Mouse (Mus musculus) midbrain, embryonic 11.5 days (tissue): ENCODE measurements around the gene Prelp. TPM values are rescaled to one million over a fixed set of nuclear protein-coding genes. Genes with fewer than 3 reads are reported as not detected.
"Not testable (repeated sequence)": the region's sequence is repeated elsewhere in the genome, so short reads cannot be mapped to it uniquely, and the experiment has no call there.

ENCODE experiments used
- ATAC-seq: fragments of 200-750 bp; cut with Nextera tagmentation; 2 replicates; pipeline ENCODE4 v1.8.0; 2017; ENCODE audit warnings: moderate TSS enrichment, moderate library complexity; ENCODE audit not compliant: low FRiP score
- DNase-seq: peaks from one replicate; pipeline ENCODE4 v3.0.0; 2015; ENCODE audit warnings: low spot score; ENCODE audit errors: missing footprints
- H3K27ac ChIP-seq: fragments of 300-500 bp; sonication (generic); 2 replicates; pipeline ENCODE4 v1.5.1; 2014; ENCODE audit warnings: low read depth, low read length
- H3K27me3 ChIP-seq: fragments of 300-500 bp; sonication (generic); 2 replicates; pipeline ENCODE4 v1.6.1; 2014; ENCODE audit warnings: mild to moderate bottlenecking, low read length, moderate library complexity, mixed read lengths; ENCODE audit not compliant: control insufficient read depth, insufficient read depth
- H3K36me3 ChIP-seq: fragments of 300-500 bp; sonication (generic); 2 replicates; pipeline ENCODE4 v1.6.1; 2014; ENCODE audit warnings: mild to moderate bottlenecking, low read length, moderate library complexity, mixed read lengths; ENCODE audit not compliant: control insufficient read depth, insufficient read depth
- H3K4me1 ChIP-seq: fragments of 300-500 bp; sonication (generic); 2 replicates; pipeline ENCODE4 v1.6.1; 2014; ENCODE audit warnings: low read length; ENCODE audit not compliant: control insufficient read depth, insufficient read depth
- H3K4me2 ChIP-seq: fragments of 300-500 bp; sonication (generic); 2 replicates; pipeline ENCODE4 v1.6.1; 2014; ENCODE audit warnings: mild to moderate bottlenecking, moderate library complexity
- H3K4me3 ChIP-seq: fragments of 300-500 bp; sonication (generic); 2 replicates; pipeline ENCODE4 v1.5.1; 2014; ENCODE audit warnings: low read depth, low read length
- H3K9ac ChIP-seq: fragments of 300-500 bp; sonication (generic); 2 replicates; pipeline ENCODE4 v1.6.1; 2014; ENCODE audit warnings: low read length
- H3K9me3 ChIP-seq: fragments of 300-500 bp; sonication (generic); 2 replicates; pipeline ENCODE4 v1.6.1; 2016; ENCODE audit warnings: low read length; ENCODE audit not compliant: control insufficient read depth
- WGBS: fragments of 180-500 bp; shearing (Covaris S2); extraction: QIAGEN DNeasy Blood & Tissue Kit; methylation state at CpG from one replicate; pipeline ENCODE4 v1.1.7; 2014; 5-methylcytosine and 5-hydroxymethylcytosine counted together
- polyA plus RNA-seq: library from polyadenylated mRNA; unstranded; fragments of >200 nt; fragmentation: Nextera tagmentation; extraction: Ambion mirVana; gene quantifications from 2 replicates; pipeline ENCODE4 v1.2.1, GENCODE M21; 2014

Prelp gene
- 1.1 and 1.7 TPM in 2 replicates for polyA plus RNA-seq

DNA sequence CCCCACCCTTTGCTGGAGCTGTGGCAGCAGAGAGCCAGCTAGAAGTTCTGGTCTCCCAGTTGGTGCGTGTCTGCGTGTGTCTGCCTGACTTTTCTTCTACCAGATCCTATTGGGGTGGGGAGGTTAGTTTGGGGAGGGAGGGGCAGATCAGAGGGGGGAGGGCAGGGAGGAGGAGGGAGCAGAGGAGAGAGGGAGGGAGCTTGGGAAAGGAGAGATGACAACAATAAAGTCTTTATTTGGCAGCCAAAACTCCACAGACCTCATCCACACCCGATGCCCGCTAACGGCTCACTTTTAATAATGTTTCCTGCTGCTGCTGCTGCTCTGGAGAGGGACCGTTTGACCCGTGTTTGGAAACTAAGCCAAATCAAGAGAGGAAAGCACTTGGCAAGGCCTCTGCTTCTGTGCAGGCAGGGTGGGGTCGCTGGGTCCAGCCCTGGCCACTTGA is at the start of gene Prelp:
Gene Prelp (minus strand): TSS at position 111 of the 448 bp plus-strand sequence.
- Histone ChIP-seq H3K4me3 (no peak within 1 kb of the TSS), H3K27ac (no peak within 1 kb of the TSS), H3K27me3 (no peaks in the 10 kb centered on the region), H3K36me3 (no peaks in the 10 kb centered on the region), H3K4me1 (peaks cover 16% of the 10 kb centered on the region), H3K9me3 (no peaks in the 10 kb centered on the region), H3K4me2 (0 out of 2 replicates have a peak within 1 kb of the TSS, but pooled peaks have one; percentile 4), H3K9ac (peak within 1 kb of the TSS; percentile 4; the same call in 1 of the 2 replicates)
- ATAC-seq (no peak), DNase-seq (peak; percentile 83)
- 31% methylated on average over 8 of the region's 8 CpGs for WGBS

DNA sequence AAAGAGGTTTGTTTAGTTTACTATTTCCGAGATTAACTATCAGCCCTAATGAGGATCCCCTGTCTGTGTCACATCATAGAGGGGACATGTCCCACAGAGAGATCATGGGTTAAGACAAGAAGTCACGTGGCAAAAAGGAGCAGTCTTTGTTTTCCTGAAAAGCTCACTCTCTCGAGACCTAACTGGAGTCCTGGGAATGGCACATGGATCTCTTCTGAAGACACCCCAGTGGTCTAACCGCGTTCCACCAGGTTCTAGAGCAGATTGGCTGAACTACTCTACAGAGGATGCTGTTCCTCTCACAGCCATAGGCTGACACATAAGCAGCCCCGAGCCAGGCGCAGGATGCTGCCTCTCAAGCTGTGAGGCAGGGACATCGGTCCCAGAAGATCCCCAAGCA is 48.2 kb upstream of the Prelp start:
- no peaks in the 10 kb centered on the region for H3K4me1 ChIP-seq
- H3K9me3 ChIP-seq: no peaks in the 10 kb centered on the region
- 83% methylated on average over 8 of the region's 8 CpGs for WGBS
- no peak overlapping the region for H3K27ac ChIP-seq
- DNase-seq: no peak
- H3K9ac ChIP-seq: no peak overlapping the region
- H3K4me3 ChIP-seq: no peak overlapping the region
- H3K36me3 ChIP-seq: no peaks in the 10 kb centered on the region
- no peak for ATAC-seq
- H3K4me2 ChIP-seq: no peak overlapping the region
- no peaks in the 10 kb centered on the region for H3K27me3 ChIP-seq

DNA sequence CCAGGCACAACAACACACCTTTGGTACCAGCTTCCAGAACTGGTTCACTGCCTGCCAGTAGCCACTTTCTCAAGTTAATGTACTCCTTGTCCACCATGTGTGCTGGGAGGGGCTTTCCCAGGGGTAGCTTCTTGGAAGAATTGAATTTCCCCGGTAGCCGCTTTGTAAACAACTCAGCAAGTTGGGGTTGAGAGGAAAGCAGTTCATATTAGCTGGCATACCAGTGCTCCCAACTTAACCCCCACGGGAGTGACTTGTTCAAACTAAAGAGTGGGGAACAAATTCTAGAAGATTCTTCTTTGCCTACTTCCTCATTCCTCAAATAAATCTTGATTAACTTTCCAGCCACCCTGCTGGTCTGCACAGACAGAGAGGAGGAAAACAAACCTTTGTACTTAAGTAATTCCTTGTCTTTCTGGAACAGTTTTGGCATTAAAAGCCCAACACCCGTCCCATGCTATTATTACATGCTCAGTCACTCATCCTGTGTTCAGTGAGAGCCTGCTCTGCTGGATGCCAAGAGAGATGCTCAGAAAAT is 47.6 kb upstream of the Prelp start:
- H3K4me1 ChIP-seq: no peaks in the 10 kb centered on the region
- no peak overlapping the region for H3K9ac ChIP-seq
- DNase-seq: no peak
- H3K4me3 ChIP-seq: no peak overlapping the region
- H3K4me2 ChIP-seq: no peak overlapping the region
- H3K9me3 ChIP-seq: no peaks in the 10 kb centered on the region
- no peak overlapping the region for H3K27ac ChIP-seq
- no peaks in the 10 kb centered on the region for H3K27me3 ChIP-seq
- WGBS: 80% methylated on average over 4 of the region's 4 CpGs
- no peaks in the 10 kb centered on the region for H3K36me3 ChIP-seq
- no peak for ATAC-seq

DNA sequence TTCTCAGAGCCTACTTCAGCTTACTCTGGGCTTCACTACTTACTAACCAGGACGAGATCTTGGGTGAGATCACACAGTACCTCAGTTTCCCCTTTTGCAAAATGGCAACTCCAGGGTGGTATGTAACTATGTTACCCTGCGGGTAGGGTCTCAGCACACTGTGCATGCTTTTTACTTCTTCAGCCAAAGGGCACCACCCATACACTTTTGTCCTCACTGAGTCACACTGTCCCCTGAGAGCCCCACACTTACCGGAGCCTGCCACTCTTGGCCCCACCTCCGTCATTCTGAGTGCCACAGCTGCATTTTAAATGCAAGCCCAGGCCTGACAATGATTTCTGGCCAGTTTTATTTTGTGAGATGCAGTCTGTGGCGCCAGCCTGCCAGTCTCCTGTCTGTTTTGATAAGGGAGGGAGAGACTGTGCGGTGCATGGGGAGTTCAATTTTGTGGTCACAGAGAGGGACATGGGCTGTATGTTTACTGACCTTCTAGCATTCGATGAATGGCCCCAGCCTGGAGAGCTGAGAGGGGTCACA is 46.3 kb upstream of the Prelp start:
- 81% methylated on average over 7 of the region's 7 CpGs for WGBS

DNA sequence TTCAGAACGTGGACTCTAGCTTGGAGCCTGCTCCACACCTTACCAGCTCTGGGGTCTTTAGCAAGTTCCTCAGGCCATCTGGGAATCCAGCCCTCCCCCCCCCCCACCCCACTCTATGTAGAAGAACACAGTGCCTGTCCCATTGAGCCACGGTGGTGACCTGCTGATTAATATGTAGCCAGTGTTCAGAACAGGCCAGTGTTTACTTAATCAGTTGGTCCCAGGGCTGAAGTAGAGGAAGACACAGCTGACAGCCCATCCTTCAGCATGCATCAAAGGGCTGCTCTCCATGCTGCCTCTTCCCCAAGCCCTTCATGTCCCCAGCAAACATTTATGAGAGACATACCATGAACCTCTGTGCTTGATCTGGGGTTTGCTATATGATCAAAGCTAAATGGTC is 44.8 kb upstream of the Prelp start:
- Histone ChIP-seq H3K9ac (no peak overlapping the region), H3K4me3 (no peak overlapping the region), H3K4me2 (no peak overlapping the region), H3K4me1 (peaks cover 8% of the 10 kb centered on the region; the same call in 1 of the 2 replicates), H3K36me3 (no peaks in the 10 kb centered on the region), H3K9me3 (no peaks in the 10 kb centered on the region), H3K27me3 (no peaks in the 10 kb centered on the region), H3K27ac (no peak overlapping the region)
- 66% methylated on average over 2 of the region's 2 CpGs for WGBS
- ATAC-seq (no peak), DNase-seq (no peak)

More for the DNA sequence above, 46.3 kb upstream of the Prelp start:
- H3K4me1 ChIP-seq: no peaks in the 10 kb centered on the region
- no peaks in the 10 kb centered on the region for H3K36me3 ChIP-seq
- no peak overlapping the region for H3K4me3 ChIP-seq
- H3K27me3 ChIP-seq: no peaks in the 10 kb centered on the region
- H3K9ac ChIP-seq: no peak overlapping the region
- no peaks in the 10 kb centered on the region for H3K9me3 ChIP-seq
- DNase-seq (no peak), ATAC-seq (no peak)
- no peak overlapping the region for H3K4me2 ChIP-seq
- H3K27ac ChIP-seq: no peak overlapping the region

DNA sequence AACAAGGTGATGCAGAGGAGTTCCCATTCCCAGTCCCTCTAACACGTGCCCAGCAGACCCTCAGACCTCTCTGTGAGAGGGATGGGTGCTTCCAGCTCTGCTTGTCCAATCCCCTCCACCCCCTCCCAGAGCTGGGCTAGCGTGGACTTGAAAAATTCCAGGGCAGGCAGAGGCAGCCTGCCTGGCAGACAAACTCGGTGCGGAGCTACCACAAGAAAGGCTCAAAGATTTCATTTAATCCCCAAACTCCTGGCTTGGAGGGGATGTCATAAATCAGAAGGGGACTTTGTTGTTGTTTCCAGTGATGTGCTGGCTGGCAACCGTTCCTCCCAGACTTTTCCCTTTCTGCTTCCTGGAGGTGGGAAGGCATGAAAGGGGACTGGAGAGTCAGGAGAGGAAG is 44.1 kb upstream of the Prelp start:
- H3K9me3 ChIP-seq: no peaks in the 10 kb centered on the region
- H3K27ac ChIP-seq: no peak overlapping the region
- DNase-seq: no peak
- no peak overlapping the region for H3K4me3 ChIP-seq
- no peaks in the 10 kb centered on the region for H3K36me3 ChIP-seq
- 61% methylated on average over 5 of the region's 5 CpGs for WGBS
- H3K9ac ChIP-seq: no peak overlapping the region
- no peak overlapping the region for H3K4me2 ChIP-seq
- no peak for ATAC-seq
- peaks cover 8% of the 10 kb centered on the region; the same call in 1 of the 2 replicates for H3K4me1 ChIP-seq
- H3K27me3 ChIP-seq: no peaks in the 10 kb centered on the region

DNA sequence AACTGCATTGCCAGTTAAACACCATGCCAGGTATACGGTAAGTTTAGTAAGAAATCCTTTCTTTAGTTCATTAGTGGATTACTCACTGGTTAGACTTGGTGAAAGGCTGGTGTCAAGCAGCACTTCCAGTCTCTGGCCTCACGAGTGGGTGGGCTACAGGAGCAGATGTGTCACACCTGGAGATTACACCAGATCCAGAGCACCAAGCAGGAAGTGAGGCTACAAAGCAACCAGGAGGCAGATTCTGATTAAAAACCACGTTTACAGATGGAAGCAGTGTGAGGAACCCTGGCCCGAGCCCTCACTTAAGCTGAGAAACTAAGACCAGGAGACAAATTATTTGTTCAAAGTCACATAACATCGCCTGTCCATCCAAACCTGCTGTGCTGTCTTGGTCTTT is 43.5 kb upstream of the Prelp start:
- DNase-seq (no peak), ATAC-seq (no peak)
- Histone ChIP-seq H3K36me3 (no peaks in the 10 kb centered on the region), H3K4me3 (no peak overlapping the region), H3K9ac (no peak overlapping the region), H3K27ac (no peak overlapping the region), H3K4me2 (no peak overlapping the region), H3K9me3 (no peaks in the 10 kb centered on the region), H3K27me3 (no peaks in the 10 kb centered on the region), H3K4me1 (peaks cover 8% of the 10 kb centered on the region; the same call in 1 of the 2 replicates)
- WGBS: 85% methylated on average over 5 of the region's 5 CpGs

DNA sequence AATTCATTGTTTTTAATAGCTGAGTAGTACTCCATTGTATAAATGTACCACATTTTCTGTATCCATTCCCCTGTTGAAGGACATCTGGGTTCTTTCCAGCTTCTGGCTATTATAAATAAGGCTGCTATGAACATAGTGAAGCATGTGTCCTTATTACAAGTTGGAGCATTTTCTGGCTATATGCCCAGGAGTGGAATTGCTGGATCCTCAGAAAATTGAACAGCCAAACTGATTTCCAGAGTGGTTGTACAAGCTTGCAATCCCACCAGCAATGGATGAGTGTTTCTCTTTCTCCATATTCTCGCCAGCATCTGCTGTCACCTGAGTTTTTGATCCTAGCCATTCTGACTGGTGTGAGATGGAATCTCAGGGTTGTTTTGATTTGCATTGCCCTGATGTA is 42.4 kb upstream of the Prelp start:
- H3K9me3 ChIP-seq, H3K4me2 ChIP-seq, H3K4me1 ChIP-seq, H3K36me3 ChIP-seq, H3K27ac ChIP-seq, H3K27me3 ChIP-seq, H3K4me3 ChIP-seq, ATAC-seq, DNase-seq, H3K9ac ChIP-seq: not testable (repeated sequence)
- 90% methylated on average over 1 of the region's 1 CpGs for WGBS

DNA sequence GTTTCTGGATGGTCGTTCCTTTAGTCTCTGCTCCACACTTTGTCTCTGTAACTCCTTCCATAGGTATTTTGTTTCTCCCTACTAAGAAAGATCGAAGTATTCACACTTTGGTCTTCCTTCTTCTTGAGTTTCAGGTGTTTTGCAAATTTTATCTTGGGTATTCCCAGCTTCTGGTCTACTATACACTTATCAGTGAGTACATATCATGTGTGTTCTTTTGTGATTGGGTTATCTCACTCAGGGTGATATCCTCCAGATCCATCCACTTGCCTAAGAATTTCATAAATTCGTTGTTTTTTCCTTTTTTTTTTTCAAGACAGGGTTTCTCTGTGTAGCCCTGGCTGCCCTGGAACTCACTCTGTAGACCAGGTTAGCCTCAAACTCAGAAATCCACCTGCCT is 41.9 kb upstream of the Prelp start:
- H3K4me1 ChIP-seq, DNase-seq, H3K27me3 ChIP-seq, H3K4me3 ChIP-seq, H3K27ac ChIP-seq, H3K36me3 ChIP-seq, H3K4me2 ChIP-seq, H3K9me3 ChIP-seq, ATAC-seq, H3K9ac ChIP-seq: not testable (repeated sequence)
- 86% methylated on average over 3 of the region's 3 CpGs for WGBS
